Mouse (Mus musculus) naive thymus-derived CD4-positive, alpha-beta T cell, adult 2 months (primary cell): ENCODE measurements around the gene Ahcy.
"Not testable (repeated sequence)": the region's sequence is repeated elsewhere in the genome, so short reads cannot be mapped to it uniquely, and the experiment has no call there.

ENCODE experiments used
- DNase-seq: peaks from one replicate; pipeline ENCODE4 v3.0.0-alpha.2; 2011; ENCODE audit warnings: low read depth

The Ahcy gene

DNA sequence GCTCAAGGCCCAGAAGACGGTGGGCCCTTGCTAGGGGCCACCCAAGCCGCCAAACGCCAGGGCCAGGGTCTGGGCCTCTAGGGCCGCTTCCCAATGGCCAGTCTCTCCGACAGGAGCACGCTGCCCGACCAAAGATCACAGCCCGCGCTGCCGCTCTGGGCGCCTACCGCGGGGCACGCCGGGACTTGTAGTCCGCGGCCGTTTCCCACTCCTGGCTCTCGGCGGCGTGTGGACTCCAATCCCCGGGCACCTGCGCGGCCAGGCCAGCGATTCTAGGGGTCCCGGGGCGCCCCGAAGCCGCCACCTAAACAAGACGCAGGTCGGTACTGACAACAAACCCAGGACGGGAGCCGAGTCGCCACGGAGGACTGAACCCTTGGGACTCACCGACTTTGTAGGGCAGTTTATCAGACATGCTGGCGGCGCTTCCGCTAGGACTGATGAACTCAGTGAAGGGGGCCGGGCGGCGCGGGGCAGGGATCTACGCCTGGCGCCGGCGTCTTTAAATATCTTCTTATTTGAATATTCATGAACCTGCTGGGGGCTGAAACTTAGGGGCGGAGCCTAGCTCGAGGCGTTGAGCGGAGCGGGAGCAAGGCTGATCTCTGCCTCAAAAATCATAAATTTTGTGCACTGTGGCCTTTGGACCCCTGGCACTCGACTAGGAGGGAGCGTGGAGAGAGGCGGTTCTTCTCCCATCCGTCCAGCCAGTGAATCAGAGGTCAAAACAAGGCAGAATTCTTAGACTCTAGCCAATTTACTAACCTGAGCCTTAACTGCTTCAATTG is at the start of gene Ahcy:
Ahcy (minus strand) TSS at position 520 of the 788 bp plus-strand sequence.
- peak; percentile 92 for DNase-seq

DNA sequence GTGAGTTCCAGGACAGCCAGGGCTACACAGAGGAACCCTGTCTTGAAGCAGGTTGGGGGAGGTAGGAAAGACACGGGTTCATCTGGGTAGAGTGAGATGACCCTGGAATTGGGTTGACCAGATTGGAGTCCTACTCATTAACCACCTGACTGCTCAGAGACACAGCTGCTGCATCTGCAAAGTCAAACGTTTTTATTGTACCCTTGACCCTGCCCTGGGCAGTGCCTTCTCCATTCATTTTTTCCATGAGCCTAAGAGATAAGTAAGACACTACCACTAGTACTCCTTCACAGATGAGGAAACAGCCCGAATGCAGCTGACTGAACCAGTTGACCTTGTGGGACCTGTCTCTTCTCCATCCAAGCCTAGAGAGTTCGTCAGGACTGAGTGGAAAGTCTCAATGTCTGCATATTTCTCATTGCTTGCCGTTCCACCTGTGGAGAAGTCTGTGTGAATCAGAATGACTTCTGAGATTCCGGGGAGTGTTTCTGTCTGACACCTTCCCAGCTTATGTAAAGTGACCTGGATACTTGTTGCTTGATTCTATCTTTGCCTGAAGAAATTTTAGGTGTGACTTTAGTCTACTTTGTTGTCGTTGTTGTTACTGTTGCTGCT is 41.0 kb upstream of the Ahcy start:
- no peak for DNase-seq

- not testable (repeated sequence) for DNase-seq
Observed at GRCm38 (mm10) chr2:155107276-155107675, 33.0 kb upstream of the Ahcy start.

DNA sequence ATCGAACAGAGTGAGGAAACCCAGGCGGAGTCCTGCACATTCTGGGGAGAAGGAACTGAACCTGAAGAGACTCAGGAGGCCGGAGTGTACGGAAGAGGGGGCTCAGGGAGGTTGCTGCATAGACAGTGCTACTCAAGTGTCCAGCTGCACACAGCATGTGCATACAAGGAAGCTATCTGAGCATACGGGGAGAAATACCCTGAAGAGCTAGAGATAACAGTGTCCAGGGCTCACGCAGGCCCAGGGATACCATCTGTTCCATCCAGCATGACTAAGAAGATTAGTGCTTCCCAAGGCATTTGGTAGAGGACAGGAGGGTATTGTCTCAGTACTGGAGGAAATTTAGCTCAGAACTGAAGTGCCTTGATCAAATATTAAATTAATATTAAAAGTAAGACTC is 29.3 kb upstream of the Ahcy start:
- DNase-seq, result no peak

GRCm38 (mm10) chr2:155101761-155102181 is 27.5 kb upstream of the Ahcy start:
- no peak for DNase-seq

DNA sequence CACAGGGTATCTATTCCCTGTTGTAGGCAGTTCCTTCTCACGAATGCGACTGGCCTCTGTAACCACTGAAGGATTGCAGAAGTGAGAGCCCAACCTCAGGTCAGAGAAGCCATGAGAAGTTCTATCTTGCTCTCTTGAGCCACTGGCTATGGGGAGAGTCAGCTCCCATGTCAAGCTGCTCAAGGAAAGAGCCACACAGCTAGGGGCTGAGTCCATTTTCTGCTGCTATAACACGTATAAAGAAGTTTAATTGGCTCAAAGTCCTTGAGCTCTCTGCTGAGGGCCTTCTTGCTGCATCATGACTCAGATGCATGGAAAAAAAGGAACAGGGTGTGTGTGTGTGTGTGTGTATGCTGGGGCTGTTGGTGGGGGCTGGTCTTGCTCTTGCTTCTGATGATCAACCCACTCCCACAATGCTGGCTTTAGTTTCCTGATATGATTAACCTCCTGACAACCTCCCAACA is 26.5 kb upstream of the Ahcy start:
- no peak for DNase-seq

- DNase-seq, result no peak
Observed at GRCm38 (mm10) chr2:155099994-155100795, 25.9 kb upstream of the Ahcy start.

GRCm38 (mm10) chr2:155099421-155099820 is 25.1 kb upstream of the Ahcy start:
- no peak for DNase-seq

- peak; percentile 22 for DNase-seq
Observed at GRCm38 (mm10) chr2:155098720-155099380, 24.6 kb upstream of the Ahcy start.

DNA sequence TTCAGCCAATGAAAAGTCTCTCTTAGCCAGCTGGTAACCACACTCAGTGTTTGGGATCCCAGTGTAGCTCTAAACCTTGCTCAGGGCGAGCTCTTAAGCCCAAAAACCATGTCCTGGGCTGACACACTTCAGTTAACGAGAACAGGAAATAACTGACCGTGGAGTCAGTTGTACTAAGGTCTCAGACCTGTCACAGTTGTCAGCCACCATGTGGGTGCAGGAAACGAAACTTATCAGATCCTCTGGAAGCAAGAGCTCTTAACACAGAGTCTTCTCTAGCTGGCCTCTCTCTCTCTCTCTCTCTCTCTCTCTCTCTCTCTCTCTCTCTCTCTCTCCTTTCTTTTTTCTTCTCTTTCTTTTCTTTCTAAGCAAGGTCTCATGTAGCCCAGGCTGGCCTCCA is 19.1 kb upstream of the Ahcy start:
- no peak for DNase-seq

- no peak for DNase-seq
Observed at GRCm38 (mm10) chr2:155091743-155092075, 17.4 kb upstream of the Ahcy start.

- DNase-seq, result no peak
Observed at GRCm38 (mm10) chr2:155090909-155091742, 16.8 kb upstream of the Ahcy start.

DNA sequence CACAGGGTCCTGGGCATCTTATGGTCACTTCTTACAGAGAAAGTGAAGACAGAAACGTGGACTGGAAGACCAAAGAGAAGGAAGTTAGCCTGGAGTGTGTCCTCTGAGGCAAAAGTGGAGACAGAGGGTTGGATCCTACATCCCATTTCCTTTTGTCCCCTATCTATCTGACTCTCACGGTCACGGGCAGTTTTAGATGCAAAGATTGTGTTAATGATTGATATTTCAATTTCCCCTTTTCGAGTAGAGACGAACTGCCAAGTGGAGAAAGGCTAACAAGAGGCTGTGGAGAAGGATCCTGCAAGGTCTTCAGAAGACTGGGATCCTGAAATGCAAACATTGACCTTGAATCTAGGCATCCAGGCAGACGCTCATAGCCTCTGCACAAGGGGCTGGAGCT is 14.0 kb upstream of the Ahcy start:
- no peak for DNase-seq

DNA sequence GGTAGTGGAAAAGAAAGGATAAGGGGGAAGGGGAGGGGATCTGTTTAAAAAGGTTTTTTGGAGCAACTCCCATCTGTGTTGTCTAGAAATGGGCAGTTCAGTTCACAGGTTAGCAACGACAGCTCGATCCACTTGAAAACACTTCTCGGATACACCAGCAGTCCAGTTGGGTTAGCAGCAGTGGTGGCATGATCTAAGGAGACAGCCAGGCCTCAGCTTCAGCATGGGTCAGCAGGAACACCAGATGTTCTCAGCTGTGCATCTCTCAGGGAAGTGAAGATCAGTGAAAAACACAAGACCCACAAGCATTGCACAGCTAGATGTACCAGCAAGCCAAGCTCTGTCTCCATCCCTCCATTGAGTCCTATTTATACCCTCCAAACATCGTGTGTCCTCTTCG is 12.0 kb upstream of the Ahcy start:
- DNase-seq, result no peak

GRCm38 (mm10) chr2:155084546-155084945 is 10.2 kb upstream of the Ahcy start:
- DNase-seq, result no peak

DNA sequence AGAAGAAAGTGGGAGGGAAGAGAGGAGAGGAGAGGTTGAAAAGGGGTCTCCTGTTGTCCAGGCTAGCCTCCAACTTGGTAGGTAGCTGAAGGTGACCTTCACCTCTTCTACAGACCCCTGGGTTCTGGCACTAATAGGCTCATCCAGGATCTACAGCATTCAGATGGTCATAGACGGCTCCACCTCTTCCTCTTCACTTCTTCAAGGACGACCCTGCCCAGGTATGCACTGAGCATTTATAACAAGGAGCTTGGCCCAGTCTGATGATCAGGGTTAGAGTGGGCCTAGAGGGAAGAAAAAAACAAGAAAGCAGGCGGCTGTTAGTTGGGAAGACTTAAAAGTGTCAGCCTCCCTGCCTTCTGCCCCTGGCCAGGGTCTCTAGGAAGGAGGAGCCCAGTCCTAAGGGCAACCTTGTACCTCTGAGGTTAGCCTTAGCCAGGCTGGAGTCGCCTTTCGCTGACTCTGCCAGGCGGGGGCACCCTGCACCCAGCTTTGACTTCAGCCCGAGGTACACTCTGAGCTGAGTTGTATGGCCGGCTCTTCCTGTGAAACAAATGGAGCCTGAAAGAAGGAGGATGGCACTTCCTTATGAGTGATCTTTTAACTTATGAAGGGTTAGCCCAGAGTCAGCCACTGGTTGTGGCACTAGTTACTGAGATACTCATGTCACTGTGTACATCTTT is 8.0 kb upstream of the Ahcy start:
- peak; percentile 79 for DNase-seq

DNA sequence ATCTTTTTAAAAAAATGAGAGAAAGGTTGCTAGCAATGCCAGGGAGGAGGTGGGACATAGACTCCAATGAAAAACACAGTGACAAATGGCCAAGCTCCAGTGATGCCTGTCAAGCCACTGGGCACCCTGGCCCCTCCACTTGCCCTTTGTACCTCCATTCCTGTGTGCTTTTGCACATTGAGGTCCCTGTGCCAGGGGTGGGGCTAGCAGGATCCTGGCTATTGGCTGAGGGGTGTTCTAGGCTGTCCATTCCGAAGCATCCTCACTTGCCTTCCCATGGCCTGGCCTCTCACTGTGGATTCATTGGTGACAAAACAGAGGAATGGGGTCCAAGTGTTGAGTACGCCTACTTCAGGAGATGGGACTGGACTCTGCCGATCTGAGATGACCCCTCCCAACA is 6.8 kb upstream of the Ahcy start:
- no peak for DNase-seq

GRCm38 (mm10) chr2:155080179-155080530 is 5.9 kb upstream of the Ahcy start:
- peak; percentile 16 for DNase-seq

DNA sequence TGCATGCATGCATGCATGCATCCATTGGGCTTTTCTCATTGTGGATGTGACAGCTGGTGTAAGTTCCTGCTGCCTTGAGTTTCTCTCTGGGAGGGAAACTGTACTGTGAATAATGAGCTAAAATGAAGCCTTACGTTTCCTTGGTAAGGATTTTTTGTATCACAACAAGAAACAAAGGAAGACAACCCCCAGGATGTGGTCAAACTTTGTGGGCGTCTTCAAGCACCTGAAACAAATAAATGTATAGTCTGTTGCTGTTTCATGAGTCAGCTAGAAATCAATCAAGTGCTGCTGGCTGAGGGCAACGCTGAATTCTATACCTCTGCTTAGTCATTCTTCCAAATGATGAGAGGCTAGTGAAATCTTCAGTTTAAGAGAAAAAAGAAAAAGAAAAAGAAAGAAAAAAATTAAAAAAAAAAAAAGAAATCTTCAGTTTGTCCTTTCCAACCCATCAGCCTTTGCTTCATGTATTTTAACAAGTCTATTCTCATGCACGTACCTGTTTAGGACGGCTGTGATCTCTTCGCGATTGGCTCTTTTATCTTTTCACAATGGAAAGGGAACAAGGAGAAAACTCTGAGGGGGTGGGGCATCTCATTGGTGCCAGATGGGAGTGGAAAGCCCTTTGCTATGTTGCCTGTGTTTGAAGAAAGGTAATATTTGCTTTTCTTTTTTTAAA is 5.3 kb upstream of the Ahcy start:
- peak; percentile 84 for DNase-seq

DNA sequence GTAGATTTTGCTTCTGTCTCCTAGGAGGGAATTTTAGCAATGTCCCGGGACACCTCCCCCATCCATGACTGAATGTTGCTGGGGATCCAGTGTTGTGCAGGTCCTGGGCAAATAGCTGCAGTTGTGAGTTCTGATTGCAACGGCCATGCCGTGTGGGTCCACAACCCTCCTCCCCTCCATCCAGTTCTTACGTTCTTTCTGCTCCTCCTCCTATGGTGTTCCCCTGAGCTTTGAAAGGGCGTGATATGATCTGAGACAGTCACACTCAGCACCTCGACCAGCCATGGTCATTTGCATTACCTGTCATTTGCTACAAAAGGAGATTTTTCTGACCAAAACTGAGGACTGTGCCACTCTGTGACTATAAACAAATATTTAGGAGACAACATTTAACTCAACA is 1.4 kb upstream of the Ahcy start:
- no peak for DNase-seq
